Mouse (Mus musculus): ENCODE measurements around the gene Hs6st2.

- TF ChIP-seq GATA1 (IDR thresholded peaks at IDR 0.05; ENCODE audit: low read depth, low read length), result no peak
- TF ChIP-seq MAFK (IDR thresholded peaks at IDR 0.05; ENCODE audit: borderline replicate concordance, low read depth, low read length), result no peak
- no peak for TF ChIP-seq CTCF (IDR thresholded peaks at IDR 0.05 in 2 of 3, conservative IDR thresholded peaks at IDR 0.05 in 1 of 3; ENCODE audit: control insufficient read depth in 1 of 3, insufficient read depth in 1 of 3, low read depth in 2 of 3, low read length in 3 of 3, poor library complexity in 1 of 3, severe bottlenecking in 1 of 3)
Observed at GRCm38 (mm10) chrX:51514831-51515230, 166.8 kb downstream of the Hs6st2 start.

Measured in MEL (cell line).